Mouse (Mus musculus) hindbrain, embryonic 16.5 days (tissue): Measurements from ENCODE around the gene Adm. TPM values are rescaled to one million over a fixed set of nuclear protein-coding genes. Genes with fewer than 3 reads are reported as not detected.

ENCODE experiments used
- ATAC-seq: fragments of 200-750 bp; cut with Nextera tagmentation; 2 replicates; pipeline ENCODE4 v1.8.0; 2017; ENCODE audit warnings: moderate TSS enrichment, moderate library complexity
- H3K27ac ChIP-seq: fragments of 300-500 bp; sonication (generic); 2 replicates; pipeline ENCODE4 v1.5.1; 2014; ENCODE audit warnings: low read depth, mild to moderate bottlenecking, control low read depth, low read length, moderate library complexity
- H3K27me3 ChIP-seq: fragments of 300-500 bp; sonication (generic); replicated peaks from 2 replicates; pipeline ENCODE4 v1.6.1; 2014; ENCODE audit warnings: low read length; ENCODE audit not compliant: control insufficient read depth, insufficient read depth
- H3K36me3 ChIP-seq: fragments of 300-500 bp; sonication (generic); 2 replicates; pipeline ENCODE4 v1.6.1; 2014; ENCODE audit warnings: mild to moderate bottlenecking, low read length, moderate library complexity, mixed read lengths; ENCODE audit not compliant: control insufficient read depth, insufficient read depth
- H3K4me1 ChIP-seq: fragments of 300-500 bp; sonication (generic); 2 replicates; pipeline ENCODE4 v1.6.1; 2014; ENCODE audit warnings: low read depth, low read length; ENCODE audit not compliant: control insufficient read depth, insufficient read depth
- H3K4me2 ChIP-seq: fragments of 300-500 bp; sonication (generic); 2 replicates; pipeline ENCODE4 v1.6.1; 2014; ENCODE audit warnings: mild to moderate bottlenecking, low read length, control low read depth, moderate library complexity
- H3K4me3 ChIP-seq: fragments of 300-500 bp; sonication (generic); 2 replicates; pipeline ENCODE4 v1.5.1; 2014; ENCODE audit warnings: mild to moderate bottlenecking, low read length, control low read depth, moderate library complexity
- H3K9ac ChIP-seq: fragments of 300-500 bp; sonication (generic); 2 replicates; pipeline ENCODE4 v1.6.1; 2014; ENCODE audit warnings: low read depth, mild to moderate bottlenecking, control low read depth, low read length, moderate library complexity
- H3K9me3 ChIP-seq: fragments of 300-500 bp; sonication (generic); 2 replicates; pipeline ENCODE4 v1.6.1; 2014; ENCODE audit warnings: mild to moderate bottlenecking, low read length, moderate library complexity; ENCODE audit not compliant: control insufficient read depth
- WGBS: fragments of 180-500 bp; shearing (Covaris S2); extraction: QIAGEN DNeasy Blood & Tissue Kit; methylation state at CpG from one replicate; pipeline ENCODE4 v1.1.7; 2014; 5-methylcytosine and 5-hydroxymethylcytosine counted together
- polyA plus RNA-seq: library from polyadenylated mRNA; unstranded; fragments of >200 nt; fragmentation: Nextera tagmentation; extraction: Ambion mirVana; gene quantifications from 2 replicates; pipeline ENCODE4 v1.2.1, GENCODE M21; 2015

Gene Adm
- polyA plus RNA-seq, 1 experiment from 2014 or later, result 5.5 TPM

DNA sequence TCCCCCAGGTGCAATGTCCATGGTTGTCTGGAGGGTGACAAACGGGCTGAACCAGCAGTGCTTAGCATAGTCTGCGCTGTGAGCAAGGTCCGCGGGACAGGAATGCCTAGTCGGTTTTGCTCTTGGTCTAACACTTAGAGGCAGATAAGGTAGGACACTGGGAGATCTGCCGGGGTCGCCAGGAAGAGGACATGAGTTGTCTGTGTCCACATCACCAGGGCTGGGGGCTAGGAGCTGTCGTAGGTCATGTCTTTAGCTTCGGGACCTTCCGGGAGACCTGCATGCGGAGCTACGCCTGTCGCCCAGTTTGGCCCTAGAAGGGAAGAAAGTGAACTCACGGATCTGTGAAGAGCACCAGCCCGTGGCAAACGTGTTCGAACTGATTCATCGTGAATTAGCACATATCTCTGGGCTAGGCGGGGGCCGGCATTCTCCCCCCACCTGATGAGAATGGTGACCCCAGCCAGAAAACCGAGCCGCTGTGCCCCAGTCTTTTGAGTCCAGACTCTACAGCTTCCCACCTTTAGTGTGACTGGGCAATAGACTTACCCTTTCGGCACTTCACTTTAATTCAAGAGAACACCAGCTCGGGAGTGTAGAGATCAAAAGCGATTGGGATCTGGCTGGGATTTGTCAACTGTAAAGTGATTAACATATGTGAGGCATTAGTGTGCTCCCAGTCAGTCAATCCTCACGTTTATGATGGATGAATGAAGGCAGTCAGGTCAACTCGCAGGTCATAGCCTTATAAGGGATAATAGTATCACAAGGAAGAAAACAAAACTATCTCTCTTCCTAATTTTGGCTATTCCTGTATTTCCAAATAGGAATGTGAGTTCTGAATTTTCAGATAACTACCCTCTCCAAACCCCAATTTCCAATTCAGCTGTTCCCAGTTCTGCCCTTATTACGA lies 1.0 kb upstream of the Adm start:
- peaks cover 40% of the 10 kb centered on the region for H3K4me1 ChIP-seq
- no peak overlapping the region for H3K9ac ChIP-seq
- peaks cover 37% of the 10 kb centered on the region for H3K27me3 ChIP-seq
- no peaks in the 10 kb centered on the region for H3K36me3 ChIP-seq
- peak overlapping the region; percentile 50 for H3K4me3 ChIP-seq
- peak overlapping the region; percentile 88 for H3K4me2 ChIP-seq
- H3K9me3 ChIP-seq, result no peaks in the 10 kb centered on the region
- ATAC-seq, result no peak
- H3K27ac ChIP-seq, result no peak overlapping the region
- WGBS, result 6% methylated on average over 28 of the region's 28 CpGs

GRCm38 (mm10) chr7:110627099-110627482 lies 370 bp upstream of the Adm start:
- no peak overlapping the region for H3K9ac ChIP-seq
- peaks cover 38% of the 10 kb centered on the region for H3K27me3 ChIP-seq
- no peak for ATAC-seq

GRCm38 (mm10) chr7:110628273-110628600 lies 776 bp downstream of the Adm start:
- 1% methylated on average over 11 of the region's 11 CpGs for WGBS
- H3K4me2 ChIP-seq, result peak overlapping the region; percentile 88
- peak overlapping the region; percentile 67; the same call in 1 of the 2 replicates for H3K9ac ChIP-seq
- H3K27ac ChIP-seq, result no peak overlapping the region
- ATAC-seq, result no peak
- H3K4me3 ChIP-seq, result peak overlapping the region; percentile 50
- no peaks in the 10 kb centered on the region for H3K36me3 ChIP-seq
- peaks cover 40% of the 10 kb centered on the region for H3K4me1 ChIP-seq
- H3K9me3 ChIP-seq, result no peaks in the 10 kb centered on the region
- peaks cover 38% of the 10 kb centered on the region for H3K27me3 ChIP-seq

More at GRCm38 (mm10) chr7:110627099-110627482, 370 bp upstream of the Adm start:
- WGBS, result under 1% methylated on average over 12 of the region's 12 CpGs
- Histone ChIP-seq H3K4me3 (peak overlapping the region; percentile 50), H3K4me2 (peak overlapping the region; percentile 88), H3K36me3 (no peaks in the 10 kb centered on the region), H3K9me3 (no peaks in the 10 kb centered on the region), H3K27ac (no peak overlapping the region), H3K4me1 (peaks cover 40% of the 10 kb centered on the region)

GRCm38 (mm10) chr7:110628611-110629354 lies 1.3 kb downstream of the Adm start:
- Histone ChIP-seq H3K27ac (no peak overlapping the region), H3K9ac (peak overlapping the region; percentile 67), H3K4me1 (peaks cover 40% of the 10 kb centered on the region), H3K9me3 (no peaks in the 10 kb centered on the region), H3K4me2 (peak overlapping the region; percentile 88), H3K36me3 (no peaks in the 10 kb centered on the region), H3K27me3 (peaks cover 38% of the 10 kb centered on the region), H3K4me3 (peak overlapping the region; percentile 50)
- ATAC-seq, result no peak
- under 1% methylated on average over 33 of the region's 33 CpGs for WGBS

DNA sequence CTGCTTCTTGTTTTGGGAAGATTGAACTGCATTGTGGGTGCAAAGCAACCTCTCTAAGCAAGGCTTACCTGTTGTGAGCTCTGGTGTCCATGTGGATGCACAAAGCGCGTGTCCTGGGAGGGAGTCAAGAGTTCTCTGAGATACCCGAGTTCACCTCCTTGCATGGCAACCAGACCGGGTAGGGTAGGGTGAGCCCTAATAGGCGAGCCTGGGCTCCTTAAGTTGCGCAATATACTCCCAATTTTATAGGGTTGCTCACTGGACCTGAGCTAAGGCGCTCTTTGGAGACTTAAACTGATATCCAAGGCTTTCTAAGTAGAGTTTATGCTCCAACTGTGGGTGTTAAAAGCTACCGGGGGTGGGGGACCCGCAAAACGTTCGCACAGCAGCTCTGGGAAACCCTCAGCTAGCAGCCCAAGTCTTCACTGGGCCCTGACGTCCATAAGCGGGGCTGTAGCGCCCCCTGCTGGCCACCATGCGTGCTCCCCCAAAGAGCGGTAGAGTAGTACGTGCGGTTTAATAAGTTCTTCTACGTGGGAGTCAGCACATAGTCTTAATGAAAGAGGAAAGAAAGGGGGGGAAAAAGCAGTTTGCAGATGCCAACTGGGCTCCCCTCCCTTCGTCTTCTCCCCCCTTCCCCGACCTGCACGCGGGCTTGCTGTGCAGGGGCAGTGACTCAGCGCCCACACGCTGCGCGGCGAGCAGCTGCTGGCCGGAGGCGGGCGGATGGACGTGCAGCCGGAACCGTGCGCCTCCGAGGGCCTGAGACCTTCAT lies 2.6 kb downstream of the Adm start:
- Histone ChIP-seq H3K4me2 (peak overlapping the region; percentile 86), H3K9ac (peak overlapping the region; percentile 58), H3K4me3 (peak overlapping the region; percentile 45), H3K9me3 (no peaks in the 10 kb centered on the region), H3K36me3 (no peaks in the 10 kb centered on the region), H3K4me1 (peaks cover 40% of the 10 kb centered on the region), H3K27ac (no peak overlapping the region), H3K27me3 (peaks cover 32% of the 10 kb centered on the region)
- 2% methylated on average over 26 of the region's 36 CpGs for WGBS
- peak; percentile 95 for ATAC-seq

DNA sequence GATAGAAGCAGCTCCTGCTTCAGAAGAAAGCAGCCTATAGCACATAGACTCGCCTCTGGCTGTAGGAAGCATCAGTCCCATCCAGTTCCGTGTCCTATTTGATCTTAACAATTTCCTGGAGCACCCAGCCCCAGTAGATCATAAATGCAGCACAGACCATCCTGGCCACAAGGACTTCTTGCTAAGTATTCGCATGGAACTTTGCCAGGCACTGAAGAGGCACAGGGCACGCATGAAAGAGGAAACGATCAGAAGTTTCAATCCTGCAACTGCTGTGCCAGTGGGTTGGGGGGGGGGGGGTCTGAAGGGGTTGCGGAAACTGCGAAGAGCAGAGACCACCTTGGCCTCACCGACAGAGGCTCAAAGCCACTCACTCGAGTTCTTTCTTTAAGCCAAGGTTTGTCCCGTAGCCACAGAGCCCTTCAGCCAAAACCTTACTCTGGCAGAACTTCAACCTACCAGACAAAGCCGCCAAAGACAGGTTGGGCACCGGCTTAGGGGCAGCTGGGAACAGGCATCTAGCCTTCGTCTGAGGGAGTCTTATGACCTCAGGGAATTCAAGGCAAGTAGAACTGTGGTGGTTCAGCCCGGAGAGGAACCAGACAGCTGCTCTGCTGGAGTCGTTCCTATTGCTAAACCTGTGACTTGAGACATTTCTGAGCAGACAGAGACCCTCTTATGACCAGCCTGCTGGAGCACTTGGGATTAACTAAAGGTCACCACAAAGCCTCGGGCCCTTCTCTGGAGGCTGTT lies 3.9 kb downstream of the Adm start:
- WGBS, result 66% methylated on average over 16 of the region's 16 CpGs
- H3K27ac ChIP-seq, result no peak overlapping the region
- H3K4me2 ChIP-seq, result no peak overlapping the region
- H3K9ac ChIP-seq, result no peak overlapping the region
- H3K4me3 ChIP-seq, result no peak overlapping the region
- H3K27me3 ChIP-seq, result peaks cover 22% of the 10 kb centered on the region
- no peaks in the 10 kb centered on the region for H3K9me3 ChIP-seq
- H3K4me1 ChIP-seq, result peaks cover 34% of the 10 kb centered on the region
- no peak for ATAC-seq
- no peaks in the 10 kb centered on the region for H3K36me3 ChIP-seq

- peaks cover 7% of the 10 kb centered on the region for H3K4me1 ChIP-seq
- no peaks in the 10 kb centered on the region for H3K9me3 ChIP-seq
- H3K36me3 ChIP-seq, result no peaks in the 10 kb centered on the region
- H3K9ac ChIP-seq, result no peak overlapping the region
- H3K4me2 ChIP-seq, result no peak overlapping the region
- 79% methylated on average over 3 of the region's 3 CpGs for WGBS
- H3K27ac ChIP-seq, result no peak overlapping the region
- no peak overlapping the region for H3K4me3 ChIP-seq
- H3K27me3 ChIP-seq, result peaks cover 4% of the 10 kb centered on the region; the same call in 1 of the 2 replicates
- ATAC-seq, result no peak
These were observed 8.5 kb downstream of the Adm start for GRCm38 (mm10) chr7:110635929-110636328.

- ATAC-seq, result no peak
- Histone ChIP-seq H3K27me3 (no peaks in the 10 kb centered on the region), H3K4me1 (peaks cover 7% of the 10 kb centered on the region), H3K4me3 (no peak overlapping the region), H3K36me3 (no peaks in the 10 kb centered on the region), H3K27ac (no peak overlapping the region), H3K4me2 (no peak overlapping the region), H3K9me3 (no peaks in the 10 kb centered on the region), H3K9ac (no peak overlapping the region)
- 38% methylated on average over 1 of the region's 1 CpGs for WGBS
These were observed 9.1 kb downstream of the Adm start for GRCm38 (mm10) chr7:110636559-110636958.
